Mouse (Mus musculus) kidney, postnatal 36 days (tissue): ENCODE results near the gene D730048I06Rik.
A peak's percentile ranks its signal among the peaks of the same experiment; 100 is the strongest.
"Not testable (repeated sequence)": the region's sequence is repeated elsewhere in the genome, so short reads cannot be mapped to it uniquely, and the experiment has no call there.

Source experiments
- DNase-seq, 2 experiments: peaks; one replicate each; pipeline ENCODE4 v3.0.0; 2021 to 2022; ENCODE audit warnings: mixed read lengths in 2 of 2

Gene D730048I06Rik

GRCm38 (mm10) chr9:35790001-35790400, at the start of gene D730048I06Rik, which contains the start of gene Gm27235:
TSS of gene D730048I06Rik (minus strand) at chr9:35790112.
TSS of gene Gm27235 (minus strand) at chr9:35790101.
- DNase-seq: no peak

- DNase-seq: not testable (repeated sequence)
Observed at GRCm38 (mm10) chr9:35817881-35818280, 28.0 kb upstream of the D730048I06Rik start.

- DNase-seq: peak; percentile 1 to 4
Observed at GRCm38 (mm10) chr9:35798146-35798545, 8.2 kb upstream of the D730048I06Rik start.

GRCm38 (mm10) chr9:35778009-35778408, 11.9 kb downstream of the D730048I06Rik start, which contains the start of gene Gm17727:
TSS of gene Gm17727 (minus strand) at chr9:35778109.
- DNase-seq: no peak

GRCm38 (mm10) chr9:35756843-35757242, 33.1 kb downstream of the D730048I06Rik start:
- DNase-seq: no peak

- no peak for DNase-seq
Observed at GRCm38 (mm10) chr9:35740749-35741148, 49.2 kb downstream of the D730048I06Rik start, which contains the start of gene Gm17677. TSS of gene Gm17677 (plus strand) at chr9:35741049.
